Mouse (Mus musculus): ENCODE measurements around the gene Disp3. TPM values are rescaled to one million over a fixed set of nuclear protein-coding genes. Genes with fewer than 3 reads are reported as not detected.

Gene Disp3
- polyA plus RNA-seq, 1 experiment from 2014 or later, result 14.2 TPM

DNA sequence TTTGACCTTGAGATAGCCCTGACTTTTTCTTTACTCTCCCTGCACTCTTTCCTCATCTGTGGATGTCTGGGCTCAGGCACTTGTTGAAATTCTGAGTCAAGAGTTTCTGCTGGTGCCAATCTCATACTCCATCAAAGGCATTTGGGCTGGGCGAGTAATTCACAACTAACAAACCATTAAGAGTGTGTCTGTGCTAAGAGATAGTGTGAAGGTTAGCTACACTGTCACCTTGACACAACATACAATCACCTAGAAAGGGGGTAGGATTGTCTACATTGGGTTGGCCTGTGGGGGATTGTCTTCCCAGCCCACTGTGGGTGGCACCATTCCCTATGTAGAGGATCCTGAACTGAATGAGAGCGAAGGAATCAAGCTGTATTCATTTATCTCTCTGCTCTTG lies 84.2 kb downstream of the Disp3 start:
- Histone ChIP-seq H3K4me1 (ENCODE audit: control insufficient read depth, insufficient read depth, low read length) (0 out of 2 replicates have a peak, but pooled peaks cover 3% of the 10 kb centered on the region), H3K9ac (ENCODE audit: low read length) (no peak overlapping the region), H3K27ac (ENCODE audit: low read depth, low read length) (no peak overlapping the region), H3K4me3 (ENCODE audit: low read depth, low read length) (no peak overlapping the region), H3K9me3 (ENCODE audit: control insufficient read depth, low read length) (no peaks in the 10 kb centered on the region), H3K36me3 (ENCODE audit: control insufficient read depth, insufficient read depth, low read length) (no peaks in the 10 kb centered on the region), H3K27me3 (ENCODE audit: control insufficient read depth, insufficient read depth, low read length) (no peaks in the 10 kb centered on the region), H3K4me2 (ENCODE audit: low read depth) (no peak overlapping the region)
- 93% methylated on average over 2 of the region's 2 CpGs for WGBS
- DNase-seq (ENCODE audit: low spot score) (no peak), ATAC-seq (ENCODE audit: insufficient read depth, low FRiP score, low TSS enrichment) (no peak)

DNA sequence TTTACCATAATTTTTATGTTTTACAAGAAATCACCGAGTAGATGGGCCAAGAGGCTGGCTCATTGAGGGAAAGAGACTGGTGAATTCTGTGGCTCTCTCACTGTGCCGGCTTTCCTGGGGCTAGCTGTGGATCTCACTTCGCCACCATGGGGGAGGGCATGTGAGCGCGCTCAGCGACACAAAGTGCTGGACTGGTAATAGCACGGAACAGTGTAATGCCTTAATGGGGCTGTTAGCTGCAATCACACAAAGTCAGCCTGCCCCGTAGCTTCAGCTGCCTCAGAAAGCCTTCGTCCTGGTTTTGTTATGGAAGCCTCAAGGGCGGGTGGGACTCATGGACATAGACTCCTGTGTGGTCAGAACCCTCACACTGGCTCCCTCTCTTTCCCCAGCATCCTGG lies 89.0 kb downstream of the Disp3 start:
- H3K27me3 ChIP-seq (ENCODE audit: control insufficient read depth, insufficient read depth, low read length), result no peaks in the 10 kb centered on the region
- H3K36me3 ChIP-seq (ENCODE audit: control insufficient read depth, insufficient read depth, low read length), result no peaks in the 10 kb centered on the region
- H3K9ac ChIP-seq (ENCODE audit: low read length), result no peak overlapping the region
- no peak overlapping the region for H3K4me3 ChIP-seq (ENCODE audit: low read depth, low read length)
- H3K9me3 ChIP-seq (ENCODE audit: control insufficient read depth, low read length), result no peaks in the 10 kb centered on the region
- no peak for ATAC-seq (ENCODE audit: insufficient read depth, low FRiP score, low TSS enrichment)
- H3K27ac ChIP-seq (ENCODE audit: low read depth, low read length), result no peak overlapping the region
- H3K4me1 ChIP-seq (ENCODE audit: control insufficient read depth, insufficient read depth, low read length), result 0 out of 2 replicates have a peak, but pooled peaks cover 3% of the 10 kb centered on the region
- DNase-seq (ENCODE audit: low spot score), result no peak
- WGBS, result 22% methylated on average over 10 of the region's 10 CpGs
- H3K4me2 ChIP-seq (ENCODE audit: low read depth), result no peak overlapping the region

DNA sequence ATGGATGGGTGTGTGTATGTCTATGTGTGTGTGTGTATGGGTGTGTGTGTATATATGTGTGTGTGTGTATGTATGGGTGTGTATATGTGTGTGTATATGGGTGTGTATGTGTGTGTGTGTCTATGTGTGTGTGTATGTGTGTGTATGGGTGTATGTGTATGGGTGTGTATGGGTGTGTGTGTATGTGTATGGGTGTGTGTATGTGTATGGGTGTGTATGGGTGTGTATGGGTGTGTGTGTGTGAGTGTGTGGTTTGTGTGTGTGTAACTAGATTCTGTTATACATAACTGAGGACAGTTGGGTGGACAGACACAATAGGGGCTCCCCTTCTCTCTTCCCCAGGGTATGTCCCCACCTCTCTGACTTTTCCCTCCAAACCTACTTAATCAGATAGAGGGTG lies 93.4 kb downstream of the Disp3 start:
- DNase-seq (ENCODE audit: low spot score) (no peak), ATAC-seq (ENCODE audit: insufficient read depth, low FRiP score, low TSS enrichment) (no peak)
- H3K9me3 ChIP-seq (ENCODE audit: control insufficient read depth, low read length), result no peaks in the 10 kb centered on the region
- no peaks in the 10 kb centered on the region for H3K27me3 ChIP-seq (ENCODE audit: control insufficient read depth, insufficient read depth, low read length)
- no peak overlapping the region for H3K9ac ChIP-seq (ENCODE audit: low read length)
- H3K27ac ChIP-seq (ENCODE audit: low read depth, low read length), result no peak overlapping the region
- no peaks in the 10 kb centered on the region for H3K36me3 ChIP-seq (ENCODE audit: control insufficient read depth, insufficient read depth, low read length)
- 0 out of 2 replicates have a peak, but pooled peaks cover 3% of the 10 kb centered on the region for H3K4me1 ChIP-seq (ENCODE audit: control insufficient read depth, insufficient read depth, low read length)
- H3K4me3 ChIP-seq (ENCODE audit: low read depth, low read length), result no peak overlapping the region
- H3K4me2 ChIP-seq (ENCODE audit: low read depth), result no peak overlapping the region

DNA sequence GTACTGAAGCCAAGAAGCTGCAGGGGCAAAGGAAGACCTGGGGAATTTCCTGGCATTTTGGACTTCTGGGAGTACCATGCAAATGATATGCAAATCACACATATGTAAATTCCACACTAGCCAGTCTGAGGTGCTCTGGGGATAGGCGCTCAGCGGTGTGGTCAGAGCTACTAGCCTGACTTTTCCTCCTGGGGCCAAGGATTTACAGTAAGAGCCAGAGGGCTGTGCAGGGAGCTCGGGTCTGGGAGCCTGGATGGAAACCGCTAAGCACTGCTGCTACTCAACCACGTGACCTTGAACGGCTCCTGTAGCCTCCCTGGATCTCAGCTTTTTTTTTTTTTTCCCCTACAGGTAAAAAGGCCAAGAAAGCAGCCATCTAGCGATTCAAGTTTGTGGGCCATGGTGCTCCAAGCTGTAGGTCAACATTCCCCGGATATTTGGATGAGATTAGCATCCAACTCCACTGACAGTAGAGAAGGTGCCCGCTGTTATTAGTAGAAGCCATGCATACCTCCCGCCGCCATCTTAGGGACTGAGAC lies 95.0 kb downstream of the Disp3 start:
- Histone ChIP-seq H3K9me3 (ENCODE audit: control insufficient read depth, low read length) (no peaks in the 10 kb centered on the region), H3K27me3 (ENCODE audit: control insufficient read depth, insufficient read depth, low read length) (no peaks in the 10 kb centered on the region), H3K27ac (ENCODE audit: low read depth, low read length) (no peak overlapping the region), H3K36me3 (ENCODE audit: control insufficient read depth, insufficient read depth, low read length) (no peaks in the 10 kb centered on the region), H3K9ac (ENCODE audit: low read length) (no peak overlapping the region), H3K4me3 (ENCODE audit: low read depth, low read length) (no peak overlapping the region), H3K4me2 (ENCODE audit: low read depth) (no peak overlapping the region), H3K4me1 (ENCODE audit: control insufficient read depth, insufficient read depth, low read length) (no peaks in the 10 kb centered on the region)
- DNase-seq (ENCODE audit: low spot score) (no peak), ATAC-seq (ENCODE audit: insufficient read depth, low FRiP score, low TSS enrichment) (no peak)
- 35% methylated on average over 11 of the region's 11 CpGs for WGBS

Other genes with a start within 250 kb of the Disp3 start
- gene Clcn6, start 249.1 kb downstream of the Disp3 start, polyA plus RNA-seq (2014; fragmentation: Nextera tagmentation; extraction: Ambion mirVana), result 20.9 and 24.2 TPM in 2 replicates
- gene Mthfr, start 248.9 kb downstream of the Disp3 start, polyA plus RNA-seq (2014; fragmentation: Nextera tagmentation; extraction: Ambion mirVana), result 22.0 and 22.7 TPM in 2 replicates
- gene Agtrap, start 199.9 kb downstream of the Disp3 start, polyA plus RNA-seq (2014; fragmentation: Nextera tagmentation; extraction: Ambion mirVana), result 9.1 and 10.7 TPM in 2 replicates
- gene Mad2l2, start 157.6 kb downstream of the Disp3 start, polyA plus RNA-seq (2014; fragmentation: Nextera tagmentation; extraction: Ambion mirVana), result 71.7 and 78.3 TPM in 2 replicates
- 9.8 and 10.5 TPM in 2 replicates for gene Draxin, start 157.3 kb downstream of the Disp3 start, polyA plus RNA-seq (2014; fragmentation: Nextera tagmentation; extraction: Ambion mirVana)
- 11.7 and 13.9 TPM in 2 replicates for gene Fbxo6, start 135.8 kb downstream of the Disp3 start, polyA plus RNA-seq (2014; fragmentation: Nextera tagmentation; extraction: Ambion mirVana)
- gene Fbxo44, start 127.5 kb downstream of the Disp3 start, polyA plus RNA-seq (2014; fragmentation: Nextera tagmentation; extraction: Ambion mirVana), result 59.6 and 60.8 TPM in 2 replicates
- gene Fbxo2, start 127.3 kb downstream of the Disp3 start, polyA plus RNA-seq (2014; fragmentation: Nextera tagmentation; extraction: Ambion mirVana), result 1.3 and 2.8 TPM in 2 replicates
- gene Ubiad1, start 156.8 kb upstream of the Disp3 start, polyA plus RNA-seq (2014; fragmentation: Nextera tagmentation; extraction: Ambion mirVana), result 17.6 and 19.0 TPM in 2 replicates
- gene Mtor, start 160.6 kb upstream of the Disp3 start, polyA plus RNA-seq (2014; fragmentation: Nextera tagmentation; extraction: Ambion mirVana), result 34.1 and 36.1 TPM in 2 replicates
- 0.31 and 0.32 TPM in 2 replicates for gene Angptl7, start 212.5 kb upstream of the Disp3 start, polyA plus RNA-seq (2014; fragmentation: Nextera tagmentation; extraction: Ambion mirVana)